Mouse (Mus musculus) bone marrow, adult 2 months (tissue): ENCODE measurements at regions not wholly inside any gene's neighbourhood (a gene's known extent, or its start where the extent isn't known, plus 50 kb on each side); places are given as distances from the start of the nearest gene placed in this dataset.

Experiments used
- CTCF ChIP-seq: fragments of 200-500 bp; IDR thresholded peaks from 2 replicates; pipeline ENCODE4 v1.5.1; 2011; ENCODE audit warnings: low read length, control low read depth; ENCODE audit not compliant: control insufficient read depth, insufficient read depth
- POLR2A ChIP-seq: fragments of 200-500 bp; IDR thresholded peaks from 2 replicates; pipeline ENCODE4 v1.6.1; 2011; ENCODE audit warnings: low read depth, mild to moderate bottlenecking, control low read depth, low read length, borderline replicate concordance; ENCODE audit not compliant: control insufficient read depth

- no peak for TF ChIP-seq CTCF
- TF ChIP-seq POLR2A = no peak
These were observed 93.1 kb downstream of the Chst1 start for GRCm38 (mm10) chr2:92692623-92693022.
